Mouse (Mus musculus) myocyte (in vitro differentiated cells): ENCODE data around the gene Tjp3. TPM values are rescaled to one million over a fixed set of nuclear protein-coding genes. Genes with fewer than 3 reads are reported as not detected.
A peak's percentile ranks its signal among the peaks of the same experiment; 100 is the strongest.

ENCODE experiments used
- H3K27me3 ChIP-seq: one replicate; pipeline ENCODE4 v1.6.1; 2011; ENCODE audit not compliant: control insufficient read depth, insufficient read depth, insufficient read length
- H3K36me3 ChIP-seq: one replicate; pipeline ENCODE4 v1.6.1; 2011; ENCODE audit not compliant: control insufficient read depth, insufficient read depth
- H3K4me2 ChIP-seq: one replicate; pipeline ENCODE4 v1.6.1; 2011; ENCODE audit warnings: low read depth, control low read depth
- H3K4me3 ChIP-seq: one replicate; pipeline ENCODE4 v1.5.1; 2011; ENCODE audit warnings: mild to moderate bottlenecking, control low read depth, moderate library complexity
- H3K79me2 ChIP-seq: one replicate; pipeline ENCODE4 v1.6.1; 2011; ENCODE audit not compliant: control insufficient read depth, insufficient read depth
- H3ac ChIP-seq: one replicate; pipeline ENCODE4 v1.6.1; 2011; ENCODE audit not compliant: control insufficient read depth, insufficient read length
- CEBPB ChIP-seq: IDR thresholded peaks from 2 replicates; pipeline ENCODE4 v1.6.1; 2011; ENCODE audit warnings: mild to moderate bottlenecking, moderate library complexity; ENCODE audit not compliant: poor library complexity, insufficient read depth, severe bottlenecking
- E2F4 ChIP-seq: IDR thresholded peaks from one replicate; pipeline ENCODE4 v1.6.1; 2011; ENCODE audit warnings: mild to moderate bottlenecking, control low read depth, moderate library complexity; ENCODE audit not compliant: insufficient read depth
- MAX ChIP-seq: IDR thresholded peaks from one replicate; pipeline ENCODE4 v1.6.1; 2011; ENCODE audit warnings: low read depth, mild to moderate bottlenecking, control low read depth
- MYOD1 ChIP-seq, 3 experiments: IDR thresholded peaks; one replicate each; pipeline ENCODE4 v1.6.1; 2011; ENCODE audit warnings: control low read depth in 2 of 3, low read depth in 2 of 3, mild to moderate bottlenecking in 2 of 3, moderate library complexity in 1 of 3; ENCODE audit not compliant: insufficient read length in 2 of 3, control insufficient read depth in 1 of 3
- MYOG ChIP-seq, 3 experiments: IDR thresholded peaks; one replicate each; pipeline ENCODE4 v1.6.1; 2011; ENCODE audit warnings: control low read depth in 2 of 3, low read depth in 2 of 3, mild to moderate bottlenecking in 2 of 3; ENCODE audit not compliant: insufficient read length in 2 of 3, control insufficient read depth in 1 of 3, insufficient read depth in 1 of 3
- POLR2A ChIP-seq: IDR thresholded peaks from one replicate; pipeline ENCODE4 v1.6.1; 2011; ENCODE audit warnings: low read depth, mild to moderate bottlenecking, control low read depth, moderate library complexity; ENCODE audit not compliant: insufficient read length
- POLR2AphosphoS2 ChIP-seq: IDR thresholded peaks from one replicate; pipeline ENCODE4 v1.6.1; 2011; ENCODE audit warnings: low read depth, control low read depth; ENCODE audit not compliant: insufficient read length
- REST ChIP-seq: IDR thresholded peaks from one replicate; pipeline ENCODE4 v1.6.1; 2011; ENCODE audit warnings: mild to moderate bottlenecking, control low read depth, moderate library complexity; ENCODE audit not compliant: insufficient read depth, insufficient read length
- SRF ChIP-seq: IDR thresholded peaks from one replicate; pipeline ENCODE4 v1.6.1; 2011; ENCODE audit warnings: low read depth; ENCODE audit not compliant: control insufficient read depth, insufficient read length
- TCF12 ChIP-seq: IDR thresholded peaks from one replicate; pipeline ENCODE4 v1.6.1; 2011; ENCODE audit warnings: mild to moderate bottlenecking, control low read depth; ENCODE audit not compliant: poor library complexity, insufficient read depth, severe bottlenecking
- TCF3 ChIP-seq: IDR thresholded peaks from one replicate; pipeline ENCODE4 v1.6.1; 2011; ENCODE audit warnings: low read depth, control low read depth; ENCODE audit not compliant: insufficient read length
- USF1 ChIP-seq: IDR thresholded peaks from one replicate; pipeline ENCODE4 v1.6.1; 2011; ENCODE audit warnings: low read depth, mild to moderate bottlenecking, control low read depth, moderate library complexity
- polyA plus RNA-seq: library from polyadenylated mRNA; unstranded; fragments of >200 nt; fragmentation: generic; extraction: Trizol; gene quantifications from one replicate; pipeline ENCODE4 v1.2.1, GENCODE M21; 2012; ENCODE audit warnings: missing spikeins

Tjp3 gene
- polyA plus RNA-seq, 1 experiment: 0.17 TPM

- Histone ChIP-seq H3K36me3 (no peaks in the 10 kb centered on the region), H3K4me3 (no peak overlapping the region), H3K79me2 (no peaks in the 10 kb centered on the region), H3K27me3 (peaks cover 18% of the 10 kb centered on the region), H3K4me2 (no peak overlapping the region), H3ac (no peak overlapping the region)
- no peak for TF ChIP-seq POLR2A
- TF ChIP-seq SRF: no peak
- TF ChIP-seq E2F4: no peak
- no peak for TF ChIP-seq USF1
- peak; percentile 76 for TF ChIP-seq TCF3
- no peak for TF ChIP-seq TCF12
- no peak for TF ChIP-seq CEBPB
- peak in 2 of 3 experiments; percentile 71 to 74 for TF ChIP-seq MYOG (IDR thresholded peaks at IDR 0.05; ENCODE audit: control insufficient read depth in 1 of 3, insufficient read depth in 1 of 3, insufficient read length in 2 of 3, low read depth in 2 of 3)
- TF ChIP-seq MYOD1 (IDR thresholded peaks at IDR 0.05; ENCODE audit: control insufficient read depth in 1 of 3, insufficient read length in 2 of 3, low read depth in 2 of 3): peak in 2 of 3 experiments; percentile 56 to 76
These were observed 52.8 kb downstream of the Tjp3 start for GRCm38 (mm10) chr10:81238618-81239017.

- TF ChIP-seq MYOD1 (IDR thresholded peaks at IDR 0.05; ENCODE audit: control insufficient read depth in 1 of 3, insufficient read length in 2 of 3, low read depth in 2 of 3) (peak in 2 of 3 experiments; percentile 58 to 74), POLR2AphosphoS2 (no peak), TCF12 (no peak), REST (no peak)
- H3K4me3 ChIP-seq: no peak overlapping the region
- peaks cover under 1% of the 10 kb centered on the region for H3K27me3 ChIP-seq
- H3K79me2 ChIP-seq: no peaks in the 10 kb centered on the region
- no peak overlapping the region for H3K4me2 ChIP-seq
- no peaks in the 10 kb centered on the region for H3K36me3 ChIP-seq
- H3ac ChIP-seq: no peak overlapping the region
These were observed 54.7 kb downstream of the Tjp3 start for GRCm38 (mm10) chr10:81236471-81237268.

GRCm38 (mm10) chr10:81234206-81234605 is 57.2 kb downstream of the Tjp3 start:
- H3K4me2 ChIP-seq: peak overlapping the region; percentile 74
- no peak for TF ChIP-seq CEBPB
- TF ChIP-seq REST: no peak
- no peak for TF ChIP-seq E2F4
- no peak for TF ChIP-seq POLR2AphosphoS2
- no peak for TF ChIP-seq TCF12
- TF ChIP-seq MYOG (IDR thresholded peaks at IDR 0.05; ENCODE audit: control insufficient read depth in 1 of 3, insufficient read depth in 1 of 3, insufficient read length in 2 of 3, low read depth in 2 of 3): no peak
- no peak for TF ChIP-seq MYOD1 (IDR thresholded peaks at IDR 0.05; ENCODE audit: control insufficient read depth in 1 of 3, insufficient read length in 2 of 3, low read depth in 2 of 3)
- no peak for TF ChIP-seq SRF
- no peak for TF ChIP-seq TCF3
- TF ChIP-seq USF1: no peak
- no peak for TF ChIP-seq MAX
- no peak for TF ChIP-seq POLR2A

GRCm38 (mm10) chr10:81233226-81233585 is 58.2 kb downstream of the Tjp3 start:
- Histone ChIP-seq H3K27me3 (peaks cover 6% of the 10 kb centered on the region), H3K36me3 (no peaks in the 10 kb centered on the region), H3K4me3 (peak overlapping the region; percentile 41), H3K79me2 (no peaks in the 10 kb centered on the region), H3ac (peak overlapping the region; percentile 8), H3K4me2 (peak overlapping the region; percentile 74)
- no peak for TF ChIP-seq E2F4
- no peak for TF ChIP-seq MYOG (IDR thresholded peaks at IDR 0.05; ENCODE audit: control insufficient read depth in 1 of 3, insufficient read depth in 1 of 3, insufficient read length in 2 of 3, low read depth in 2 of 3)
- TF ChIP-seq POLR2A: no peak
- no peak for TF ChIP-seq MAX
- TF ChIP-seq SRF: no peak
- TF ChIP-seq POLR2AphosphoS2: no peak
- no peak for TF ChIP-seq USF1
- no peak for TF ChIP-seq TCF3
- TF ChIP-seq MYOD1 (IDR thresholded peaks at IDR 0.05; ENCODE audit: control insufficient read depth in 1 of 3, insufficient read length in 2 of 3, low read depth in 2 of 3): no peak
- no peak for TF ChIP-seq CEBPB
- no peak for TF ChIP-seq REST
- TF ChIP-seq TCF12: no peak

More at GRCm38 (mm10) chr10:81234206-81234605, 57.2 kb downstream of the Tjp3 start:
- H3K79me2 ChIP-seq: no peaks in the 10 kb centered on the region
- H3ac ChIP-seq: no peak overlapping the region
- no peaks in the 10 kb centered on the region for H3K36me3 ChIP-seq
- peaks cover 4% of the 10 kb centered on the region for H3K27me3 ChIP-seq
- no peak overlapping the region for H3K4me3 ChIP-seq
